Mouse (Mus musculus): ENCODE measurements around the gene Emx1. TPM values are rescaled to one million over a fixed set of nuclear protein-coding genes. Genes with fewer than 3 reads are reported as not detected.

Emx1 gene
- polyA plus RNA-seq, 1 experiment from 2014 or later, result not detected

GRCm38 (mm10) chr6:85193381-85194318 lies 6.4 kb downstream of the Emx1 start:
- no peak overlapping the region for H3K4me3 ChIP-seq (ENCODE audit: low read depth, low read length)
- no peaks in the 10 kb centered on the region for H3K36me3 ChIP-seq (ENCODE audit: insufficient read depth, low read length)
- H3K9ac ChIP-seq (replicated peaks; ENCODE audit: low read depth), result no peak overlapping the region
- no peak overlapping the region for H3K4me2 ChIP-seq (replicated peaks; ENCODE audit: low read depth, low read length)
- 8% methylated on average over 29 of the region's 29 CpGs for WGBS
- ATAC-seq, result no peak
- peaks cover 62% of the 10 kb centered on the region for H3K27me3 ChIP-seq (replicated peaks; ENCODE audit: insufficient read depth, low read length)
- H3K9me3 ChIP-seq (ENCODE audit: low read length), result no peaks in the 10 kb centered on the region
- no peak overlapping the region for H3K27ac ChIP-seq (ENCODE audit: low read length)
- no peaks in the 10 kb centered on the region for H3K4me1 ChIP-seq (ENCODE audit: insufficient read depth, low read depth, low read length)
- TF ChIP-seq EP300 (IDR thresholded peaks at IDR 0.05) (no peak), CTCF (IDR thresholded peaks at IDR 0.05) (no peak)
- no peak for DNase-seq (ENCODE audit: low spot score)

- 44% methylated on average over 2 of the region's 2 CpGs for WGBS
- Histone ChIP-seq H3K4me1 (ENCODE audit: insufficient read depth, low read depth, low read length) (no peaks in the 10 kb centered on the region), H3K4me3 (ENCODE audit: low read depth, low read length) (no peak overlapping the region), H3K27ac (ENCODE audit: low read length) (no peak overlapping the region), H3K36me3 (ENCODE audit: insufficient read depth, low read length) (no peaks in the 10 kb centered on the region), H3K4me2 (replicated peaks; ENCODE audit: low read depth, low read length) (no peak overlapping the region), H3K9me3 (ENCODE audit: low read length) (no peaks in the 10 kb centered on the region), H3K9ac (replicated peaks; ENCODE audit: low read depth) (no peak overlapping the region), H3K27me3 (replicated peaks; ENCODE audit: insufficient read depth, low read length) (peaks cover 26% of the 10 kb centered on the region)
- no peak for ATAC-seq
- no peak for DNase-seq (ENCODE audit: low spot score)
- no peak for TF ChIP-seq EP300 (IDR thresholded peaks at IDR 0.05)
- TF ChIP-seq CTCF (IDR thresholded peaks at IDR 0.05), result no peak
These were observed 10.7 kb downstream of the Emx1 start for GRCm38 (mm10) chr6:85197951-85198350.

- Histone ChIP-seq H3K27ac (ENCODE audit: low read length) (no peak overlapping the region), H3K4me2 (replicated peaks; ENCODE audit: low read depth, low read length) (no peak overlapping the region), H3K4me1 (ENCODE audit: insufficient read depth, low read depth, low read length) (no peaks in the 10 kb centered on the region), H3K9me3 (ENCODE audit: low read length) (no peaks in the 10 kb centered on the region), H3K27me3 (replicated peaks; ENCODE audit: insufficient read depth, low read length) (no peaks in the 10 kb centered on the region), H3K9ac (replicated peaks; ENCODE audit: low read depth) (no peak overlapping the region), H3K36me3 (ENCODE audit: insufficient read depth, low read length) (no peaks in the 10 kb centered on the region), H3K4me3 (ENCODE audit: low read depth, low read length) (no peak overlapping the region)
- DNase-seq (ENCODE audit: low spot score), result peak; percentile 70
- 32% methylated on average over 16 of the region's 16 CpGs for WGBS
- peak; percentile 82 for ATAC-seq
- no peak for TF ChIP-seq EP300 (IDR thresholded peaks at IDR 0.05)
- TF ChIP-seq CTCF (IDR thresholded peaks at IDR 0.05), result no peak
These were observed 19.1 kb downstream of the Emx1 start for GRCm38 (mm10) chr6:85206182-85206938.

- ATAC-seq, result peak; percentile 58
- TF ChIP-seq EP300 (IDR thresholded peaks at IDR 0.05) (no peak), CTCF (IDR thresholded peaks at IDR 0.05) (no peak)
- no peak overlapping the region for H3K4me3 ChIP-seq (ENCODE audit: low read depth, low read length)
- H3K4me2 ChIP-seq (replicated peaks; ENCODE audit: low read depth, low read length), result no peak overlapping the region
- no peaks in the 10 kb centered on the region for H3K36me3 ChIP-seq (ENCODE audit: insufficient read depth, low read length)
- DNase-seq (ENCODE audit: low spot score), result no peak
- no peaks in the 10 kb centered on the region for H3K4me1 ChIP-seq (ENCODE audit: insufficient read depth, low read depth, low read length)
- no peaks in the 10 kb centered on the region for H3K27me3 ChIP-seq (replicated peaks; ENCODE audit: insufficient read depth, low read length)
- H3K27ac ChIP-seq (ENCODE audit: low read length), result no peak overlapping the region
- H3K9ac ChIP-seq (replicated peaks; ENCODE audit: low read depth), result no peak overlapping the region
- no peaks in the 10 kb centered on the region for H3K9me3 ChIP-seq (ENCODE audit: low read length)
- WGBS, result 35% methylated on average over 15 of the region's 15 CpGs
These were observed 19.7 kb downstream of the Emx1 start for GRCm38 (mm10) chr6:85206939-85207285.

GRCm38 (mm10) chr6:85207345-85207744 lies 20.1 kb downstream of the Emx1 start:
- Histone ChIP-seq H3K27me3 (replicated peaks; ENCODE audit: insufficient read depth, low read length) (no peaks in the 10 kb centered on the region), H3K4me3 (ENCODE audit: low read depth, low read length) (no peak overlapping the region), H3K4me1 (ENCODE audit: insufficient read depth, low read depth, low read length) (no peaks in the 10 kb centered on the region), H3K36me3 (ENCODE audit: insufficient read depth, low read length) (no peaks in the 10 kb centered on the region), H3K27ac (ENCODE audit: low read length) (no peak overlapping the region), H3K4me2 (replicated peaks; ENCODE audit: low read depth, low read length) (no peak overlapping the region), H3K9ac (replicated peaks; ENCODE audit: low read depth) (no peak overlapping the region), H3K9me3 (ENCODE audit: low read length) (no peaks in the 10 kb centered on the region)
- no peak for DNase-seq (ENCODE audit: low spot score)
- 57% methylated on average over 5 of the region's 5 CpGs for WGBS
- TF ChIP-seq EP300 (IDR thresholded peaks at IDR 0.05), result no peak
- no peak for TF ChIP-seq CTCF (IDR thresholded peaks at IDR 0.05)
- ATAC-seq, result no peak

- WGBS, result 70% methylated on average over 9 of the region's 9 CpGs
- Histone ChIP-seq H3K27me3 (replicated peaks; ENCODE audit: insufficient read depth, low read length) (no peaks in the 10 kb centered on the region), H3K36me3 (ENCODE audit: insufficient read depth, low read length) (no peaks in the 10 kb centered on the region), H3K27ac (ENCODE audit: low read length) (no peak overlapping the region), H3K9me3 (ENCODE audit: low read length) (no peaks in the 10 kb centered on the region), H3K9ac (replicated peaks; ENCODE audit: low read depth) (no peak overlapping the region), H3K4me1 (ENCODE audit: insufficient read depth, low read depth, low read length) (no peaks in the 10 kb centered on the region), H3K4me3 (ENCODE audit: low read depth, low read length) (no peak overlapping the region), H3K4me2 (replicated peaks; ENCODE audit: low read depth, low read length) (no peak overlapping the region)
- DNase-seq (ENCODE audit: low spot score) (no peak), ATAC-seq (no peak)
- TF ChIP-seq EP300 (IDR thresholded peaks at IDR 0.05), result no peak
- TF ChIP-seq CTCF (IDR thresholded peaks at IDR 0.05), result no peak
These were observed 22.2 kb downstream of the Emx1 start for GRCm38 (mm10) chr6:85209226-85209967.

All from lung, postnatal 0 days (tissue).